Mouse (Mus musculus) kidney, adult 8-10 months (tissue): ENCODE data around the gene Atp5h.

Experiments used
- DNase-seq, 2 experiments: peaks; one replicate each; pipeline ENCODE4 v3.0.0; 2022

The Atp5h gene

GRCm38 (mm10) chr11:115366039-115366705 is 53.6 kb downstream of the Atp5h start:
- DNase-seq, result no peak
